Mouse (Mus musculus) forebrain, embryonic 14.5 days (tissue): ENCODE results near the gene Pskh1. TPM values are rescaled to one million over a fixed set of nuclear protein-coding genes. Genes with fewer than 3 reads are reported as not detected.

ENCODE experiments used
- ATAC-seq: fragments of 200-750 bp; cut with Nextera tagmentation; 2 replicates; pipeline ENCODE4 v1.8.0; 2017; ENCODE audit warnings: mild to moderate bottlenecking, moderate library complexity
- DNase-seq: peaks from one replicate; pipeline ENCODE4 v3.0.0-alpha.2; 2015; ENCODE audit warnings: low spot score
- H3K27ac ChIP-seq: fragments of 300-500 bp; sonication (generic); 2 replicates; pipeline ENCODE4 v1.5.1; 2014; ENCODE audit warnings: low read depth, mild to moderate bottlenecking, control low read depth, low read length, moderate library complexity
- H3K27me3 ChIP-seq: fragments of 300-500 bp; sonication (generic); replicated peaks from 2 replicates; pipeline ENCODE4 v1.6.1; 2014; ENCODE audit warnings: low read length, control low read depth, mixed read lengths; ENCODE audit not compliant: control insufficient read depth, insufficient read depth
- H3K36me3 ChIP-seq: fragments of 300-500 bp; sonication (generic); 2 replicates; pipeline ENCODE4 v1.6.1; 2014; ENCODE audit warnings: low read length, control low read depth; ENCODE audit not compliant: control insufficient read depth, insufficient read depth
- H3K4me1 ChIP-seq: fragments of 300-500 bp; sonication (generic); 2 replicates; pipeline ENCODE4 v1.6.1; 2014; ENCODE audit warnings: antibody characterized with exemption, low read length, control low read depth; ENCODE audit not compliant: control insufficient read depth, insufficient read depth
- H3K4me2 ChIP-seq: fragments of 300-500 bp; sonication (generic); 2 replicates; pipeline ENCODE4 v1.6.1; 2014; ENCODE audit warnings: mild to moderate bottlenecking, control low read depth, low read length
- H3K4me3 ChIP-seq: fragments of 300-500 bp; sonication (generic); 2 replicates; pipeline ENCODE4 v1.5.1; 2014; ENCODE audit warnings: low read depth, low read length, control low read depth
- H3K9ac ChIP-seq: fragments of 300-500 bp; sonication (generic); 2 replicates; pipeline ENCODE4 v1.6.1; 2014; ENCODE audit warnings: mild to moderate bottlenecking, low read length, control low read depth, moderate library complexity
- H3K9me3 ChIP-seq: fragments of 300-500 bp; sonication (generic); replicated peaks from 2 replicates; pipeline ENCODE4 v1.6.1; 2016; ENCODE audit warnings: low read length, control low read depth, mixed read lengths; ENCODE audit not compliant: control insufficient read depth
- WGBS: fragments of 180-500 bp; shearing (Covaris S2); extraction: QIAGEN DNeasy Blood & Tissue Kit; methylation state at CpG from one replicate; pipeline ENCODE4 v1.1.7; 2014; 5-methylcytosine and 5-hydroxymethylcytosine counted together
- polyA plus RNA-seq: library from polyadenylated mRNA; unstranded; fragments of >200 nt; fragmentation: Nextera tagmentation; extraction: Ambion mirVana; gene quantifications from 2 replicates; pipeline ENCODE4 v1.2.1, GENCODE M21; 2014

Pskh1 gene
- 8.2 and 8.5 TPM in 2 replicates for polyA plus RNA-seq

DNA sequence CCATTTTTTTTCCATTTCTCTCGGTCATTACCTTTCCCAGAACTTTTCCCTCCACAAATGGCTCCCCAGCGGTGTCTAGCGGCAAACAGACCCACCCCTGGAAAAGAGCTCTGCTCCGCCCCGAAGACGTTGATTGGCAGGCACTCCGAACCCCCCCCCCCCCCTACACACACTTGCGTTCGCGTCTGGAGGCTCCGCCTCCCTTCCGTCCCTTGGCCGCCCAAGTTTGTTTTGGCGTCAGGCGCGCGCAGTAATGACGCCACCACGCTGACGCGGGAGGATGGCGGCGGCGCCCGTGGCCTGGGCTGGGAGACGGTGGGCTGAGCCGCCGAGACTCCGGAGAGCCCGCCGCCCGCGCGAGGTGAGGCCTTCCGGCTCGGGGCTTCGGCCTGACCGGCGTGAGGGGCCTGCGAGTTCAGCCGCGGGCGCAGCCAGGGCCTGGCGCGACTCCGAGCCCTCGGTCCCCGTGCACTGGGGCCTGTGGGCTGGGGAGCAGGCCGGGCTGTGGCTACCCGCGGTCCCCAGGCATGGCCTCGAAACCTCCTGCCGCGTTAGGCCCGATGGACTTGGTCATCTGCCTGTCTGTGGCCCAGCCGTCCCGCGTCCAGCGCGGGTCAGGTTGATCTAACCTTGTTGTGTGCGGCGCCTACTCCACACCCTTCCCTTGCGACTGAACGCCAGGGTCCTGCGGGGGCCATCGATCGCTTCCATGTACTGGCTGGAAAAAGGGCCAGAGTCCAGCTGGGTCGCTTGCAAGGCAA, at the start of gene Pskh1:
Gene Pskh1 (plus strand): TSS at position 262 of the 761 bp plus-strand sequence.
- Histone ChIP-seq H3K4me2 (peak within 1 kb of the TSS; percentile 62), H3K9ac (peak within 1 kb of the TSS; percentile 98), H3K4me1 (peaks cover 5% of the 10 kb centered on the region; the same call in 1 of the 2 replicates), H3K27me3 (no peaks in the 10 kb centered on the region), H3K36me3 (no peaks in the 10 kb centered on the region), H3K27ac (peak within 1 kb of the TSS; percentile 82), H3K4me3 (peak within 1 kb of the TSS; percentile 93), H3K9me3 (no peaks in the 10 kb centered on the region)
- ATAC-seq, result peak; percentile 94
- DNase-seq, result peak; percentile 96
- under 1% methylated on average over 49 of the region's 68 CpGs for WGBS

DNA sequence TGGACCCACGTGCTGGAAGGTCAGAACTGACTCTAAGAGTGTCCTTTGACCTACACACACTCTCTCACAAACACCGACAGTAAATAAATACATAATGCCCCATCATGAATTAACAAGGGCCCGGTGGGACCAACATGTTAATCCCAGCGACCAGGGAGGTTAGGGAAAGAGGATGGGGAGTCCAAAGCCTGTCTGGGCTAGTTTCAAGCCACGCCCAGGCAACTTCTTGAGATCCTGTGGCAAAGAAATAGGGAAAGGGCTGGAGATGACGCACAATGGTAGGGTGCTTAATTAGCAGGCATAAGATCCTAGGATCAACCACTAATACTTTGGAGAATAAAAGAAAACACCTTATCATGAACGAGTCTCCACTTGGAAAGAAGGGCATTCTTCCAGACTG, 49.6 kb upstream of the Pskh1 start:
- 75% methylated on average over 7 of the region's 7 CpGs for WGBS
- Histone ChIP-seq H3K9ac (0 out of 2 replicates have a peak overlapping the region, but pooled peaks have one; percentile 29), H3K9me3 (no peaks in the 10 kb centered on the region), H3K4me3 (no peak overlapping the region), H3K4me2 (peak overlapping the region; percentile 35), H3K4me1 (peaks cover 6% of the 10 kb centered on the region), H3K27ac (no peak overlapping the region), H3K36me3 (peaks cover 41% of the 10 kb centered on the region), H3K27me3 (no peaks in the 10 kb centered on the region)
- DNase-seq, result no peak
- ATAC-seq, result no peak

DNA sequence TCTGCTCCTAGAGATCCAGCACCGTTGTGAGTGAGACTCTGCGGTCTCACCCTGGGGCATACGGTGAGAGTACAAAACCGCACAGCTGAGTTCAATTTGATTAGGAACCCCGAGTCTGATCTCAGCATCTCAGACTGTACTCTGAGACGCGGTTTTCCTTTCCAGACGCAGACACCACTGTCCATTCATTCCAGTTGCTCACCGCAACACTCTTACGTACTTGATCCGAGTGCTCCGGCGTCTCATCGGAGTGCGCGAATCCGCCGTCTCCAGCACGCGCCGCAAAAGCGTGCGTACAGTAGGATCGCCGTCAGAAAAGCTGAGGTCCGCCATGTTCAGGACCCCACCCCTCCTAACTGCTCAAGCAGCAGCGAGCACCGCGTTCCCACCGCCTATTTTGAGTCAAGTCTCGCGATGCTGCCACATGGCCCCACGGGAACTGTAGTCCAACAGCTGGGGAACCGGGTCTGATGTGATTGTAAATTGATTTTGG, 48.5 kb upstream of the Pskh1 start:
- under 1% methylated on average over 34 of the region's 34 CpGs for WGBS

DNA sequence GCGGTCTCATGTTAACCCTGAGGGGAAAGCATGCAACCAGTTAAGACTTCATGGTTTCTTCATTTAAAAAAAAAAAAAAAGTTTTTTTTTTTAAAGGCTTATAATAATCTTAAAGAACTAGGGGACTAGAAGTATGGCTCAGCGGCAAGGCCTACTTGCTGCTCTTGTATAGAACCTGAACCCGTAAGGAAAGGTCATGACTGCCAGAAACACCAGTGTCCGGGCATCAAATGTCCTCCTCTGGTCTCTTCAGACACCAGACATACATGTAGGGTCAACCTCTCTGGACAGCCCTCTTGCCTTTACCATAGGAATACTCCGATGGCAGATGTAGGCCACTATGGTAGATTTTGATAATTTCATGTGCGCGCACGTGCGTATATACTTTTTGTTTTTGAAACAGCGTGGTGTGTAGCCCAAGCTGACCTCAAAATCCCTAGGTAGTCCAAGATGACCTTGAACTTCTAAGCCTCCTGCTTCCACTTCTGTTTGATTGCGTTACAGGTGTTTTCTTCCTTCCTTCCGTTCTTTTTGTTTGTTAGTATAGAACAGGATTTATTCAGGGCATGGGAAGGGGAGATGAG, 48.0 kb upstream of the Pskh1 start:
- no peak for DNase-seq
- Histone ChIP-seq H3K9me3 (no peaks in the 10 kb centered on the region), H3K9ac (no peak overlapping the region), H3K4me1 (peaks cover 18% of the 10 kb centered on the region), H3K27ac (no peak overlapping the region), H3K27me3 (no peaks in the 10 kb centered on the region), H3K4me2 (no peak overlapping the region), H3K36me3 (peaks cover 24% of the 10 kb centered on the region), H3K4me3 (no peak overlapping the region)
- WGBS, result 81% methylated on average over 12 of the region's 12 CpGs
- ATAC-seq, result no peak

More for the DNA sequence above, 48.5 kb upstream of the Pskh1 start:
- Histone ChIP-seq H3K4me2 (peak overlapping the region; percentile 76), H3K9me3 (no peaks in the 10 kb centered on the region), H3K9ac (peak overlapping the region; percentile 82), H3K36me3 (peaks cover 30% of the 10 kb centered on the region), H3K27ac (peak overlapping the region; percentile 72), H3K4me1 (peaks cover 13% of the 10 kb centered on the region), H3K4me3 (peak overlapping the region; percentile 74), H3K27me3 (no peaks in the 10 kb centered on the region)
- DNase-seq (peak; percentile 98), ATAC-seq (peak; percentile 82)

DNA sequence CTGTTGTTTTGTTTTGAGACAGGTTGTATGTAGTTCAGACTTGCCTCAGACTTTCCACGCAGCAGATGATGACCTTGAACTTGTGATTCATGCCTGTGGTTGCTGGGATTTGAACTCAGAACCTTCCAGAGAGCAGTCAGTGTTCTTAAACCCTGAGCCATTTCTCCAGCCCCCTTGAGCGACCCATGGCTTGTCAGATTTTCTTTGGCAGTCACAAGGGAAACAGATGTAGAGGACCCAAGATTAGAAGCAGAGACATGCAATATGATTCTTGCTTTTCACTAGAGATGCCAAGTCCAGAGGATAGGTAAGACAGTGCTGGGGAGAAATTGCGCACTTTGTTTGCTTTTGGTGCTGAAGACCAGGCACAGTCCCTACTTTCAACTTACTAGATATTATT, 47.1 kb upstream of the Pskh1 start, which contains the start of gene Cenpt:
Gene Cenpt (minus strand): TSS at position 101 of the 400 bp plus-strand sequence.
- no peak within 1 kb of the TSS for H3K9ac ChIP-seq
- DNase-seq (no peak), ATAC-seq (no peak)
- 89% methylated on average over 3 of the region's 3 CpGs for WGBS
- H3K36me3 ChIP-seq, result peaks cover 19% of the 10 kb centered on the region
- no peak within 1 kb of the TSS for H3K4me2 ChIP-seq
- H3K27me3 ChIP-seq, result no peaks in the 10 kb centered on the region
- no peaks in the 10 kb centered on the region for H3K9me3 ChIP-seq
- H3K27ac ChIP-seq, result no peak within 1 kb of the TSS
- peaks cover 20% of the 10 kb centered on the region for H3K4me1 ChIP-seq
- no peak within 1 kb of the TSS for H3K4me3 ChIP-seq

DNA sequence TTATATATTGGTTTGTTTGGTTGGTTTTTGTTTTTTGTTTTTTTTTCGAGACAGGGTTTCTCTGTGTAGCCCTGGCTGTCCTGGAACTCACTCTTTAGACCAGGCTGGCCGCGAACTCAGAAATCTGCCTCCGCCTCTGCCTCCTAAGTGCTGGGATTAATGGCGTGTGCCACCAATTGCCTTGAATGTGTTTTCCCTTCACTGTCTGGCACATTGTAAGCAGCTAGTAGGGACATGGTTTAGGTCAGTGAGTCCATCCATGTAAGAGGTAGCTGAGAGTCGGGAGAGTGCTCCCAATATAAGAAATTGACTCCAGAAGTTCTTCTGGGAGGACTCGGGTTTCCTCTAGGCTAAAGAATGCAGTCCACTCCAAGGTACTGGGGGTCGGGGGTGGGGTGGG, 45.9 kb upstream of the Pskh1 start:
- H3K9me3 ChIP-seq, result no peaks in the 10 kb centered on the region
- ATAC-seq (no peak), DNase-seq (no peak)
- H3K27ac ChIP-seq, result no peak overlapping the region
- H3K36me3 ChIP-seq, result peaks cover 12% of the 10 kb centered on the region
- peak overlapping the region; percentile 81; the same call in 1 of the 2 replicates for H3K9ac ChIP-seq
- H3K4me3 ChIP-seq, result peak overlapping the region; percentile 70
- H3K27me3 ChIP-seq, result no peaks in the 10 kb centered on the region
- peaks cover 20% of the 10 kb centered on the region for H3K4me1 ChIP-seq
- H3K4me2 ChIP-seq, result peak overlapping the region; percentile 29
- WGBS, result 31% methylated on average over 8 of the region's 8 CpGs

DNA sequence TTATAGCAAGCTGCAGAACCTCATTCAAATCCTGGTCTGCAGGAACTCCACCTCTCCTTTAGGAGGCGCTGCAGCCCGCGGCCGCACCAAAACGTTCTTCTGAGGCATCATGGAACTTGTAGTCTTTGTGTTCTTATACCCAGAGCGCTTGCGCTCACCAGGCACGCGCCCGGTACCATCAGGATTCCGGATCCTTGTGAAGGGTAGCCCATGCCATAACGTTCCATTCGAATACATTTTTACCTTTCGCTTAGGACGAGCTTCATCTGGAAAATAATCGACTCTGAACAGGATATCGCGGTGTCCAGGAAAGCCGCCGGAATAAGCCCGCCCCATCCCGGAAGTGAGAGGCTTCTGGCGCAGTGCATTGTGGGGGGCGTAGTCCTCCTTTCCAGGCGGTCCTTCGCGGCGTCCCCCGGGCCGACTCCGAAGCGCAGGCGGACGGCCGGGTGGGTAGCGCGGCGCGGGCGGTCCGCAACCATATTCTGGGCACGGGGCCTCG, 45.5 kb upstream of the Pskh1 start, which contains the start of gene Thap11:
Gene Thap11 (plus strand): TSS at position 418 of the 502 bp plus-strand sequence.
- H3K4me2 ChIP-seq, result peak within 1 kb of the TSS; percentile 98

DNA sequence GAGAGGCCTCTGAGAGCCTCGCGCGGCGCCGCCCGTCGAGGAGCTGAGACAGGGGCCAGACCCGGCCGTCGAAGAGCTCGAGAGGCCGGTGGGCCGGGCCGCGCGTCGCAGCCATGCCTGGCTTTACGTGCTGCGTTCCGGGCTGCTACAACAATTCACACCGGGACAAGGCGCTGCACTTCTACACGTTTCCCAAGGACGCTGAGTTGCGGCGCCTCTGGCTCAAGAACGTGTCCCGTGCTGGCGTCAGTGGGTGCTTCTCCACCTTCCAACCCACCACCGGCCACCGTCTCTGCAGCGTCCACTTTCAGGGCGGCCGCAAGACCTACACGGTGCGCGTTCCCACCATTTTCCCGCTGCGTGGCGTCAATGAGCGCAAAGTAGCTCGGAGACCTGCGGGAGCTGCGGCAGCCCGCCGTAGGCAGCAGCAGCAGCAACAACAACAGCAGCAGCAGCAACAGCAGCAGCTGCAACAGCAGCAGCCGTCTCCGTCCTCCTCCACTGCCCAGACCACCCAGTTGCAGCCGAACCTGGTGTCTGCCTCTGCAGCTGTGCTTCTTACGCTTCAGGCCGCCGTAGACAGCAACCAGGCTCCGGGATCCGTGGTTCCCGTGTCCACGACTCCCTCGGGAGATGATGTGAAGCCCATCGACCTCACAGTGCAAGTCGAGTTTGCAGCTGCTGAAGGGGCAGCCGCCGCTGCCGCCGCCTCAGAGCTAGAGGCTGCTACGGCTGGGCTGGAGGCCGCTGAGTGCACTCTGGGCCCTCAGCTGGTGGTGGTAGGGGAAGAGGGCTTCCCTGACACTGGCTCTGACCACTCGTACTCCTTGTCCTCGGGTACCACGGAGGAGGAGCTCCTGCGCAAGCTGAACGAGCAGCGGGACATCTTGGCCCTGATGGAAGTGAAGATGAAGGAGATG, 44.7 kb upstream of the Pskh1 start:
- Histone ChIP-seq H3K9me3 (no peaks in the 10 kb centered on the region), H3K27me3 (no peaks in the 10 kb centered on the region), H3K9ac (peak overlapping the region; percentile 81), H3K4me2 (peak overlapping the region; percentile 98), H3K36me3 (peaks cover 7% of the 10 kb centered on the region; the same call in 1 of the 2 replicates), H3K4me3 (peak overlapping the region; percentile 70), H3K4me1 (peaks cover 23% of the 10 kb centered on the region), H3K27ac (peak overlapping the region; percentile 21; the same call in 1 of the 2 replicates)
- ATAC-seq (peak; percentile 49), DNase-seq (peak; percentile 44)
- WGBS, result under 1% methylated on average over 68 of the region's 71 CpGs

More for the DNA sequence above, 45.5 kb upstream of the Pskh1 start, which contains the start of gene Thap11:
- H3K27me3 ChIP-seq, result no peaks in the 10 kb centered on the region
- peak within 1 kb of the TSS; percentile 21; the same call in 1 of the 2 replicates for H3K27ac ChIP-seq
- DNase-seq (peak; percentile 96), ATAC-seq (peak; percentile 92)
- H3K9me3 ChIP-seq, result no peaks in the 10 kb centered on the region
- under 1% methylated on average over 43 of the region's 43 CpGs for whole genome bisulfite sequencing
- peaks cover 22% of the 10 kb centered on the region for H3K4me1 ChIP-seq
- peaks cover 7% of the 10 kb centered on the region; the same call in 1 of the 2 replicates for H3K36me3 ChIP-seq
- H3K9ac ChIP-seq, result peak within 1 kb of the TSS; percentile 81
- peak within 1 kb of the TSS; percentile 70 for H3K4me3 ChIP-seq
